Mouse (Mus musculus) small intestine, adult 2 months (tissue): Measurements from ENCODE around the gene Pear1.

ENCODE experiments used
- CTCF ChIP-seq: fragments of 200-500 bp; IDR thresholded peaks from 2 replicates; pipeline ENCODE4 v1.5.1; 2012; ENCODE audit warnings: low read depth, mild to moderate bottlenecking, control low read depth, inconsistent platforms, low read length, moderate library complexity, mixed read lengths; ENCODE audit not compliant: insufficient replicate concordance, insufficient read length; ENCODE audit errors: extremely low read depth
- POLR2A ChIP-seq: fragments of 200-500 bp; IDR thresholded peaks from 2 replicates; pipeline ENCODE4 v1.6.1; 2012; ENCODE audit warnings: low read depth, mild to moderate bottlenecking, control low read depth, inconsistent platforms, low read length, moderate library complexity

DNA sequence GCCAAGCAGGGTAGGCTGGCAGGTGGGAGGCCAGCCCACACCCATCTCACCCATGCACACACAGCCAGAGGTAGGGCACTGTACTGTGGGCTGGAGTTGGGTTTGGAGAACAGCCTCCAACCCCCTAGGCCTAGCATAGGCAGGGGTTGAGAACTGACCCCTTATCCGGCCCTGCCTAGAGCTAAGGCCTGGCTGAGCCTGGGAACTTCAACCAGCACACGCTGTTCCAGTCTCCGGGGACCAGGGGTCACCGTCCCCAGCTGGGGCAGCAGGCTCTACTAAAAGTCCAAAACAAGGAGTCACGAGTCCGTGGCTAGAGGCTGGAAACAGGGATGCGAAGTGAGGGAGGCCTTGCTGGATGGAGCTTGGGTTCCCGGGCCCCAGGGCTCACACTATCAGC, 56.3 kb downstream of the Pear1 start:
- TF ChIP-seq CTCF, result no peak
- no peak for TF ChIP-seq POLR2A
